8 mouse cellular contexts compared by ENCODE assay signal in the genomic region with DNA sequence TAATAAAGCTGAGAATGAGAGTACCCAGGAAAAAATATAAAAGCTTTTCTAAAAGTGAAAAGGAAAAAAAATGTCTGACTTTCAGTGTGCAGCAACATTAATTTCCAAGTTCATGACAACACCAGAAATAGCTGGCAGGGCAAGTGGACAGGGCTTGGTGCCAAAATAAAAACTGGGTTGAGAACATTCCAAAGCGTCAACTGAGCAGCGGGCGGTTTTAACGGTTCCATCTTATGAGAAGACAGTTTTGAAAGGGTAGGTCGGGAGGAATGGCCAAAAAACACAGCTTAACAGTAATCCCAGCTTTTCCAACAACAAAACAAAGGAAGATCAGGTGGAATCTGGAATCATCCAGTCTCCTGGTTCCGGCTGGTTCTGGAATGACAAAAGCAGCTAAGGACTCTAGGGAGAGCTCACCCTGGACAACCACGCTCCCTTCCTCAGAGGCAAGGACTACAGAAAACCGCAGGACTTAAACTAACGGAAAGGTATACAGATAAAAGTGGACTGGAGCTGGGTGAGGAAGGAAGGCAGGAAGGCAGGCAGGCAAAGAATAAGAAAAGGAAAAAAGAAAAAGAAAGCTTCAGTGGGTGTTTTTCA. TPM values are rescaled to one million over a fixed set of nuclear protein-coding genes. Genes with fewer than 3 reads are reported as not detected.
DNase-seq lines count a peak whose midpoint lies in the region; ATAC-seq lines count a peak whose summit lies in the region.

No protein-coding gene starts in this region.

- peak; percentile 44 for DNase-seq in left cerebral cortex, postnatal 4 days
- no peak for DNase-seq in left cerebral cortex, adult 8-10 months (ENCODE audit: low spot score in 2 of 2)
- DNase-seq in adrenal gland, adult (ENCODE audit: inconsistent age in 2 of 2, low spot score in 1 of 2): peak; percentile 84 to 95
- DNase-seq in fibroblast of lung, adult 2 months (ENCODE audit: low read depth): peak; percentile 87
- peak; percentile 85 for DNase-seq in kidney, adult 18-20 months
- DNase-seq in spleen, adult 12 weeks (ENCODE audit: low spot score): no peak
- no peak for DNase-seq in thymus, postnatal 25 days

- ATAC-seq in megakaryocyte-erythroid progenitor cell, adult 5-6 weeks (replicated peaks; ENCODE audit: low FRiP score, low TSS enrichment, poor library complexity, severe bottlenecking): peak; percentile 62; the same call in 1 of the 2 replicates

- intact Hi-C loops in left cerebral cortex, postnatal 4 days (cut with DNase I): no loop called here

RNA-seq across cellular contexts. Expression of gene Hipk1, which starts 19.7 kb away (rescaled TPM):
- 10 to 100 TPM; 66.7 to 69.9 TPM for total RNA-seq in left cerebral cortex, postnatal 4 days (2021)
- 100 to 1,000 TPM; 113 to 141 (median 125) TPM for total RNA-seq in left cerebral cortex, adult 8-10 months (2022)
- total RNA-seq in megakaryocyte-erythroid progenitor cell, adult 5-6 weeks (2014; fragmentation: Nextera tagmentation): 98.1 and 127 TPM in 2 replicates
- 64.3 and 69.2 TPM in 2 replicates for total RNA-seq in megakaryocyte-erythroid progenitor cell, adult 5-6 weeks (2017)

RNA-seq across cellular contexts. Expression of gene Gm10964, which starts 32.5 kb away (rescaled TPM):
- not detected for total RNA-seq in left cerebral cortex, postnatal 4 days (2021)
- not detected for total RNA-seq in left cerebral cortex, adult 8-10 months (2022)
- not detected in 2 replicates for total RNA-seq in megakaryocyte-erythroid progenitor cell, adult 5-6 weeks (2014; fragmentation: Nextera tagmentation)
- total RNA-seq in megakaryocyte-erythroid progenitor cell, adult 5-6 weeks (2017): not detected in 2 replicates

RNA-seq across cellular contexts. Expression of gene Olfml3, which starts 33.8 kb away (rescaled TPM):
- total RNA-seq in left cerebral cortex, postnatal 4 days (2021): 1 to 10 TPM; 4.7 to 5.0 TPM
- 10 to 100 TPM; 13.0 to 32.4 (median 20.6) TPM for total RNA-seq in left cerebral cortex, adult 8-10 months (2022)
- total RNA-seq in megakaryocyte-erythroid progenitor cell, adult 5-6 weeks (2014; fragmentation: Nextera tagmentation): not detected in 2 replicates
- 0.56 TPM in 1 of 2 replicates, not detected in the other for total RNA-seq in megakaryocyte-erythroid progenitor cell, adult 5-6 weeks (2017)

RNA-seq across cellular contexts. Expression of gene Dclre1b, which starts 37.6 kb away (rescaled TPM):
- total RNA-seq in left cerebral cortex, postnatal 4 days (2021): 10 to 100 TPM; 10.3 to 10.7 TPM
- 1 to 10 TPM; 7.8 to 9.7 (median 9.0) TPM for total RNA-seq in left cerebral cortex, adult 8-10 months (2022)
- total RNA-seq in megakaryocyte-erythroid progenitor cell, adult 5-6 weeks (2014; fragmentation: Nextera tagmentation): 17.9 and 25.4 TPM in 2 replicates
- total RNA-seq in megakaryocyte-erythroid progenitor cell, adult 5-6 weeks (2017): 8.3 and 9.8 TPM in 2 replicates

RNA-seq across cellular contexts. Expression of gene Ap4b1, which starts 37.7 kb away (rescaled TPM):
- 10 to 100 TPM; 14.0 to 16.7 TPM for total RNA-seq in left cerebral cortex, postnatal 4 days (2021)
- 10 to 100 TPM; 12.1 to 19.1 (median 14.4) TPM for total RNA-seq in left cerebral cortex, adult 8-10 months (2022)
- total RNA-seq in megakaryocyte-erythroid progenitor cell, adult 5-6 weeks (2014; fragmentation: Nextera tagmentation): 14.9 and 22.2 TPM in 2 replicates
- total RNA-seq in megakaryocyte-erythroid progenitor cell, adult 5-6 weeks (2017): 14.6 and 28.8 TPM in 2 replicates

Comparison
In these comparisons a context has a peak if more than half of its experiments do, and no peak if none do; other contexts are left out.
1. DNase-seq: peak in left cerebral cortex, postnatal 4 days (single experiment), adrenal gland, adult (2 of 2), fibroblast of lung, adult 2 months (single experiment) and kidney, adult 18-20 months (single experiment); none in left cerebral cortex, adult 8-10 months (0 of 2), spleen, adult 12 weeks (single experiment) and thymus, postnatal 25 days (single experiment).